Mouse (Mus musculus): ENCODE data around the gene Nell1.

Nell1 gene

DNA sequence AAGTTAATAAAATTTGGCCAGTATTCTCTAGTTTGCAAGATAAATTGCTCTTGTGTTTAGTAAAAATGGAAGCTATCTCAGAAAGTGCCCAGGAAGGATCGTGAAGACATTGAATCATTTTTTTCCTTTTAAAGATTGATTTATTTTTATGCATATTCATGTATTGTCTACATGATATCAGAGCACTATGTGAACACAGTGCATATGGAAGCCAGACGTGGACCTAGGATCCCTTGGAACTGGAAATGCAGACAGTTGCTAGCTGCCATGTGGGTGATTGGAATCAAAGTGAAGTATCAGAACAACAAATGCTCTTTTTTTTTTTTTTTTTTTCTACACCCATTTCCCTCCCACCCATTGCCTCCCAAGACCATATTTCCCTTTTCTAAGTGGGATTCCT is 79.0 kb downstream of the Nell1 start:
- DNase-seq: no peak

DNA sequence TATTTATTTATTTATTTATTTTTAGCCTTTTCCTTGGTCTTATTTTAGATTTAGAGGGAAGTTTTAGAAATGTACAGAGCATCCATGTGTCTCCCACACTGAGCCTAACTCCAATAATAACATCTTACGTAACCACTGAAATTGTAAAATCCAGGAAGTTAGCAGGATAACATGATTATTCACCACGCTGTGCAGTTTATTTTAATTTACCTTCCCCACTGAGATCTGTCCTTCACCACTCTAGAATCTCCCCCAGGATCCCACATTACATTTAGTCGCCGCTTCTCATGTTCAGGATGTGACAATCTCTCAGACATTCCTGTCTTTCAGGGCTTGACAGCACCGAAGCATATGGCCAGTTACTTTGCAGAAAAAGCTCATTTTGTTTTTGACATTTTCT is 119.8 kb downstream of the Nell1 start:
- DNase-seq: no peak

- peak in 1 of 2 experiments; percentile 28 for DNase-seq
Measured at GRCm38 (mm10) chr7:50105612-50106321, 131.1 kb downstream of the Nell1 start.

GRCm38 (mm10) chr7:50107261-50107660 is 132.6 kb downstream of the Nell1 start:
- no peak for DNase-seq

GRCm38 (mm10) chr7:50118348-50118747 is 143.7 kb downstream of the Nell1 start:
- no peak for DNase-seq

- DNase-seq: no peak
Measured at GRCm38 (mm10) chr7:50137706-50138105, 163.0 kb downstream of the Nell1 start.

GRCm38 (mm10) chr7:50149326-50149725 is 174.7 kb downstream of the Nell1 start:
- DNase-seq: no peak

DNA sequence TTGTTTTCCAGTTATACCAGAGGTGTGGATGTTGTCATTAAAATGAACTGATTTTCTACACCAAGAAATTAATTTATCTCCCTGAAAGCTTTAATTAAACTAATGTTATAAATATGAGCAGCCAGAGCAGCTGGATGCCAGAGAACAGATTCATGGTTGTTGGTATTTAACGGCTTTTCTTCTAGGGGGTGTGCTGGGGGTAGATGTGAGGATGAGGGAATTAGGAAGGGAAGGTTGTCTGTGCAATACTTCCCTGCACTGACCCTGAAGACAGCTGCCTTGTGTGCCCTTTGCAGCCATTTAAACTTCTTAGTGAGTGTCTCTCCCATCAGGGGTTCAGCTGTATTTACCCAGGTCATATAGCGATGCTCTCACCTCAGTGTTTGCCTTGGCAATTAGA is 176.2 kb downstream of the Nell1 start:
- no peak for DNase-seq

DNA sequence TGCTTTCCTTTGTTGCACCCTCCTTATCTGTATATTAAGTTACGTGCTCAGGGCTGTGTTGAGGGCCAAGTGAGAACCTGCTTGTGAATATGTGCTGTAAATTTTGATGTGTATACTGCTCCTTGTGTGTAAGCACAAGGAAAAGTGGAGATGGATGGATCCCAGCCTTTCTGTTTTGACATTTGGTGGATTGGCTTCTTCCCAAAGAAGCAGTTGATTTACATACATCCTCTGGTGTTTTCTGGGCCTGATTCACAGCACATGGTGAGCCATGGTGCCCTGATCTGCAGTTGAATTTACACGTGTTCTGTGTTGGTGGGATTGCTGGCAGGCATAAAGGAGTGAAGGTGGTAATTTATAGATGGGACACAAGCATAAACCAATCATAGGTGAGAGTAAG is 179.0 kb downstream of the Nell1 start:
- no peak for DNase-seq

DNA sequence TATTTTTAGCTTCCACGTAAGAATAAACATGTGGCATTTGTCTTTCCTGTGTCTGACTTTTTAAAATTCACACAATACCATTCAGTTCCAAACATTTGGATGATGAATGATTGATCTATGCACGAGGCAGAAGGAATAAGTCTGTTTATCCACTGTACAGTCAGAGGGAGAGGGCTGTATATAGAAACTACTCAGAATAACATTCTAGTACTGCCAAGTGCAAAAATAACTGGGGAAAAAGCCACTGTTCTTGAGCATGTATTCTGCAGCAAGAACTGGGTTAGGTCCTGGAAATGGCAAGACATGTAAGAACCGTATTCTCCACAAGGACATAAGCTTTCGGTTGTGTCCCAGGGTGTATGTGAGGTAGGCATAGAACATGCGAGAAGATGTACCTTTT is 187.9 kb downstream of the Nell1 start:
- DNase-seq: no peak

DNA sequence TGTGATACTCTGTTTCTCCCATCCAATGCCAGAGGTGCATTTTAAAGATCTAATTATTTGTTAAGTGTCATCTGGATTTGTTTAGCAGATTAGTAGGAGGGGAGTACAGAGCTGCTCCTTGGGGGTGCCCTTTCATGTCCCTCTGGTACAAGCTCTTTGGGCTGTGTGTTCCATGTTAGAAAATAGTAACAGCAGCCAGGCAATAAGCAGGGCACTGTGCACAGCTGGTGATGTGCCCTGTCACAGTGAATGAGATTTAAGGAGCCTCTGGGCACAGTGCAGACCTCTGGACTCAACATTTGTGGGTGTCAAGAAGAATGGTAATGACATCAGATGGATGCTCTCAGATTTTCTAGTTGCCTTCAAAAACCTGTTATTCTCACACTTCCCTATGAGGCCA is 194.1 kb downstream of the Nell1 start:
- DNase-seq: no peak

DNA sequence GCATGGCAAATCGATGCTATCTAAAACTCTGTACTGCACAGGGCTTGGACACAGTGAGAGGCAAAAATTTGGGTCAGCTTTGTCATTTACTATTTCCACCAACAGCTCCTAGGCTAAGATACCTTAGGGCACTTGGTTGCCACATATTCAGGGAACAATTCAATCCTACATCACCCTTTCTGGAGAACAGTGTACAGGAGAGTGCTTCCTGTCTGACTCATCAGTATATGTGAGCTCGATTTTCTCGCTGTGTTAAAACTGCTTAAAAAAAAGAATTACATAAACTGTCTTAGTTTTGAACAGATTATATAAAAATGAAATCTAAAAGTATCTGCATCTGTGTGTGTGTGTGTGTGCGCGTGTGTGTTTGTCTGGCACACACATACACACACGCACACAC is 211.6 kb downstream of the Nell1 start:
- DNase-seq: no peak

- DNase-seq: no peak
Measured at GRCm38 (mm10) chr7:50193955-50194354, 219.3 kb downstream of the Nell1 start.

DNA sequence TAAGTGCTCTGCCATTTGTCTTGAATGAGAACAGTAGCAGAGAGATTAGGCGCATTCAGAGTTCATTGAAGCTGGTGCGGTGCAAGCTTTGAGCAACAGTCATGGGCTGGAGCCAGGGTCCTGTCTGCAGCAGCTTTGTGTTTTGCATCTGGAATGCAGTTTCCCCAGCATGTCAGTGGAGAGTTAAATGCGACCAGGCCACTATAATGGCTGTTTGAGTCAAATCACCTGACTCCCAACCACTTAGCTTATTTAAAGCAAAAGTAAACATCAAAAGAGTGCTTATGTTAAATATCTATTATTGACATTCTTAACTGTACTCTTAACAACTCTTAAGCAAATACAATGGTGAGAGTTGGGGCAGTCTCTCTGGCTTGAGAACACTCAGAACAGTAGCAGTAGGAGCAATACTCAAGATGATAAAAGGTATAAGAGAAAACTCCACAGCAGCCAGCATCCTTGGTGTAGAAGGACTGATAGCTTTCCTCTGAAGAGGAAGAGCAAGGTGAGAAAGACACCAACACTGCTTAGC is 220.5 kb downstream of the Nell1 start:
- DNase-seq: peak in 1 of 2 experiments; percentile 21

DNA sequence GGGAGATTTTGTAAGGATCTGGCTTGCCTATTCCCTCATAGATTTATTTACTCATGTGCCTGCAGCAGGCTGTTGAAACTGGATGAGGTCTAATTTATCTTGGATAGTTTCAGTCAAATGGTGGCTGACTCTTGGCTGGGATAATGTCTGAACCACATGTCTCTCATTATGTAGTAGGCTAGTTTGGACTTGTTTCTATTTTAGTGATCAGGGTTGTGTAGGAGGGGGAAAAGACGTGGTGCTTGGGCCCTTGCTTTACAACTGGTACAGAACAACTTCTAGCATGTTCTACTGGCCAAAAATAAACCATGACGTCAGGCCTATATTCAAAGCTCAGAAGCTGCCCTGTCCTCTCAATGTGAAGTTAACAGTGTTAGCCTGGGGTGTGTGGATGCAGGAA is 230.6 kb downstream of the Nell1 start:
- peak; percentile 6 to 23 for DNase-seq

DNA sequence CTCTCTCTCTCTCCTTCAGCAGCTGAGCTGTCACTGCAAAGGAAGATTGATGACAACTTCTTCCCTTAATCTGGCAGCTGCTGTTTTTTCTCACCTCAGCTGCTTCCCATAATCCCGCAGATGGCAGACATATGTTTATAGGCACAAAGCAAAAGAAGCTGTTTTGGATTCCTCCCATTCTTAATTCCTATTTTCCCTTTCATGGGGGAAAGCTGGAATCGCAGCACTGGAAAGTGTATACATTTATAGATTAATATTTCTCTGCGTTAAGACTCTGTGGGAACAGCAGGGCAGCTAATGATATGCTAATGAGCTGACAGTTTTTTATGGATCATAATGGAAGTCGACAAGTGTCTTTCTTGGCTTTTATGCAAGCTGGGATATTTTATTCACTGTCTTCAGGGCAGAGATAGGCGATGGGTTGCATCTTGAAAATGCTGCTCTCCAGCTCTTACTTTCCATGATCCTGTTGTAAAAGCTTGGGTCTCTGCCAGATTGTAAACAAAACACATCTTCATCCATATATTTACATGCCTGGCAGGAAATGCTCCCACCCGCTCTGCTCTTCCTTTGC is 236.1 kb downstream of the Nell1 start:
- peak; percentile 15 to 24 for DNase-seq

GRCm38 (mm10) chr7:50221849-50222248 is 247.2 kb downstream of the Nell1 start:
- DNase-seq: no peak

DNA sequence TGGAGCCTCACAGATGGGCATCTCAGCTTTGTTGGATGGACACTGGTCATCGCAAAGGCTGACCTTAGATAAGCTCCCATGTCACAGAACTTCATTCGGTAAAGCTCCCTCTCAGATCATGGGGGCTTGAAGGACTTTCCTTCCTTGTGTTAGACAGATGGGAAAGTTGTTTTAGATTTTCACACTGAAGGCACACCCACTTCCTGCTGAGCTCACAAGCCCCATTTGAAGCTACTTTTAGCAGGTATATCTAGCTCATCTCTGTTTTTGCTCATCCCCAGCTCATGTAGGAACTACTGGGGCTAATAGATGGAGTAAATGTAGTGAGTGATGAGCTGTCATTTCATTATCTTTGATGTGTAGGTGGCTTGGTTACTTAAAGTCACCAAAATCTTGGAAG is 252.0 kb downstream of the Nell1 start:
- DNase-seq: no peak

GRCm38 (mm10) chr7:50228273-50228672 is 253.6 kb downstream of the Nell1 start:
- no peak for DNase-seq

DNA sequence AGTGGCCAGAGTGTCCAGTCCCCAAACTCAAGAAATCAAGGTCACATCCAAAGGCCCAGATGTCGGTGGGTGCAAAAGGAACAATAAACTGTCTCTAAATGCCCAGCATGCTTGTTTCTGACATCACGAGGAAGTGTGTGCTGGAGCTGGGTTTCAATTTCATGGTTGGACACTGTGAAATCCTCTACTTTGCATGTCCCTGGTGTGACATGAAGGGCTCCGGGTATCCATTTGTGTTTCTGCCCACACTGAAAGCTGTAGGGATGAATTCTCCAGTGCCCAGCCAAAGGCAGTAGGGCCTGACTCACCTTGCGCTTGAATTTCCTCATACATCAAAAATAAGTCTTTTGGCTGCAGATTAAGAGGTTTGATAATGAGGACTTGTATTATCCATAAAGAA is 266.5 kb downstream of the Nell1 start:
- DNase-seq: no peak

- DNase-seq: peak; percentile 24 to 50
Measured at GRCm38 (mm10) chr7:50241634-50242273, 267.1 kb downstream of the Nell1 start.

GRCm38 (mm10) chr7:50253166-50253565 is 278.5 kb downstream of the Nell1 start:
- DNase-seq: no peak

- no peak for DNase-seq
Measured at GRCm38 (mm10) chr7:50260016-50260415, 285.4 kb downstream of the Nell1 start.

- DNase-seq: no peak
Measured at GRCm38 (mm10) chr7:50295508-50295907, 320.8 kb downstream of the Nell1 start.

Data from lung, postnatal 4 days (tissue).